Mouse (Mus musculus): ENCODE results near the gene Pvalb. TPM values are rescaled to one million over a fixed set of nuclear protein-coding genes. Genes with fewer than 3 reads are reported as not detected.

Pvalb gene
- polyA plus RNA-seq, 1 experiment from 2014 or later, result not detected

DNA sequence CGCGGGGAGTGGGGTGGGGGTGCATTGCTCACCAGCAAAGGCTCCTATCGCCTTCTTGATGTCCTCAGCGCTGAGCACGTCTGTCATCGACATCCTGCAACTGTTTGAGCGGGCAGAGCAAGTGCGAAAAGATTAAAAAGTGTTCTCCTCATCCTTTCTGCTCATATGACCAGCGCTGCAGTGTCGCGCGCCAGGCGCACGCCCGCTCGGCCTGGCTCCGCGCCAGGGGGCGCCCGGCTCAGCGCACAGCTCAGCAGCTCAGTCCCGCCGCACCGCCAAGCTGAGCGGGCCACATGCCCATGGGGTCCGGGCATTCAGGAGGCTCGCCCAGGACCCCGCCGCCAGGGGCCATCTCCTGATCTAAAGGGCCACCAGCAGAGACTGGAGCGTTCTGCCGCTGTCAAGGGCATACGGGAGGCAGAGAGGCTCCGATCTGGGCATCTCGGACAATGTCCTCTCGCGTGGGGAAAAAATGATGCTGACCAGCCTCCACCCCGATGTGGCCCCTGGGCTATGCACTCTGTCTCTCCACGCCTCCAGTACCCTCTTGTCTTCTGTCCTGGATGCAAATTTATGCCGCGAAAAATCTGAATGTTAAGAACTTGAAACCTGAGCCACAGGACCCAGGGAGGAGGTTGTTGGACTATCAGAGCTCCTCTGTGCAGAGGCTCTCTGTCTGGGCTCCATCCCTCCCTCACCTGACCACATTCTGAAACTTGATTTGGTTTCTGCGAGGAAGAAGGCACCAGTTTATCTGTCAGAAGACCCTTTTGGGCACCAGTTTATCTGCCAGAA lies 1.9 kb downstream of the Pvalb start:
- H3K27ac ChIP-seq (ENCODE audit: low read depth), result no peak overlapping the region
- H3K9ac ChIP-seq, result peak overlapping the region; percentile 17; the same call in 1 of the 2 replicates
- H3K27me3 ChIP-seq (ENCODE audit: insufficient read depth, low read length), result peaks cover 44% of the 10 kb centered on the region
- H3K4me2 ChIP-seq, result peak overlapping the region; percentile 57
- TF ChIP-seq CTCF (IDR thresholded peaks at IDR 0.05; ENCODE audit: low read depth), result no peak
- ATAC-seq (ENCODE audit: insufficient read depth), result peak; percentile 47; the same call in 1 of the 2 replicates
- H3K4me3 ChIP-seq (ENCODE audit: low read depth, low read length), result peak overlapping the region; percentile 20; the same call in 1 of the 2 replicates
- H3K36me3 ChIP-seq (ENCODE audit: insufficient read depth), result no peaks in the 10 kb centered on the region
- H3K9me3 ChIP-seq (ENCODE audit: low read depth, low read length), result no peaks in the 10 kb centered on the region
- 0 out of 2 replicates have a peak, but pooled peaks cover 3% of the 10 kb centered on the region for H3K4me1 ChIP-seq (ENCODE audit: insufficient read depth)
- DNase-seq, result peak; percentile 84
- 2% methylated on average over 40 of the region's 41 CpGs for WGBS

DNA sequence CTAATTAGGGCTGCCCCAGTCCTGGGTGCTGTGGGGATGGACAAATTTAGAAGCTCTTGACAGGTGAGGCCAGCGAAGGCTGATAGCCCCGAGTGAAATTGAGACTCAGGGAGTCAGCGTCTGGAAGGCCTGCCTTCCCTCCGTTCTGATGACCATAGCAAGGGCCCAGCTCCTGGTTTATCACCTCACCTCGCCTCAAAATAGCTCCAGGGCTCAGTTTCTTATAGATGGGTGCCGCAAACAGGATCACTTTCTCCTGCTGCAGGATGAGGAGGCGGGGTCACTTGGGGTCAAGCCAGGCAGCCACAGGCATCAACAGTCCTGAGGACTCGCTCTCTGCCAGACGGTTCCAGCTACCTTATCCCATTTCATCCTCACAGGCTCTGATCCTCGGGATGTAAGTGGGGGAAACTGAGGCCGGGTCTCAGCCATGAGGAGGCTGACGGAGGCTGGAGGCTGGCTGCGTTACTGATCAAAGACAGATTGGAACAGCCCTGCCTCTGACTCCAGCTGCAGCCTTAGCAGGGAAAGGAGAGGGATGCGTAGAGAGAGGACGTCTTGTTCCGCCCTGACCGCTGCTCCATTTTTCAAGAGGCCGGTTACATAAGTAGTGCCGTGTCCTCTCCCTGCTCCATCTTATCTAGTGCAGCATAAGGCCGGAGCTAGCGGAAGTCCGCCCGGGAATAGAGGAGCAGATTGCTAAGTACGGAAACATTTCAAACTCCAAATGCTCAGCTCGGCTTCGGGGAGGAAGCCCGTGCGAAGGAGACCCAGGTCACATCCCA lies 10.9 kb downstream of the Pvalb start:
- no peak overlapping the region for H3K4me2 ChIP-seq
- no peak overlapping the region for H3K9ac ChIP-seq
- no peak for TF ChIP-seq CTCF (IDR thresholded peaks at IDR 0.05; ENCODE audit: low read depth)
- no peaks in the 10 kb centered on the region for H3K9me3 ChIP-seq (ENCODE audit: low read depth, low read length)
- WGBS, result 58% methylated on average over 28 of the region's 28 CpGs
- DNase-seq (no peak), ATAC-seq (ENCODE audit: insufficient read depth) (no peak)
- H3K4me3 ChIP-seq (ENCODE audit: low read depth, low read length), result no peak overlapping the region
- no peaks in the 10 kb centered on the region for H3K4me1 ChIP-seq (ENCODE audit: insufficient read depth)
- H3K27ac ChIP-seq (ENCODE audit: low read depth), result no peak overlapping the region
- H3K36me3 ChIP-seq (ENCODE audit: insufficient read depth), result no peaks in the 10 kb centered on the region
- no peaks in the 10 kb centered on the region for H3K27me3 ChIP-seq (ENCODE audit: insufficient read depth, low read length)

DNA sequence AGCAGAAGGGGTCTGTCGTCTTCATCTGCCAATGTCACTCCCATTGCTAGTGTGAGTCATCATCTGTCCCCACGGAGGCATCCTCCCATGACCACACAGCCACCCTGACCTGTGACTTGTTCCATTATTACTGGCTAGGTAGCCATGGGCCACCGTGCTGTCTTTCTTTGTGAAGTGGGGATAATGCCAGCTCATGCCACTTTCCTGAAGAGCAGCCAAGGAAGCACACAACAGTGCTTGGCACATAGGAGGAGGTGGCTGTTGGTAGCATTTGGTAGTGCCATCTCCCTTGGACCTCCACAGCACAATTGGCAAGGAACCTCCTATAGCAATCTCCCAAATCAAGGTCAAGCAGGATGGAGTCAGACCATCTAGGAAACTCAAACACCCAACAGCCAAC lies 11.9 kb downstream of the Pvalb start:
- WGBS, result 69% methylated on average over 3 of the region's 3 CpGs
- H3K27ac ChIP-seq (ENCODE audit: low read depth), result no peak overlapping the region

DNA sequence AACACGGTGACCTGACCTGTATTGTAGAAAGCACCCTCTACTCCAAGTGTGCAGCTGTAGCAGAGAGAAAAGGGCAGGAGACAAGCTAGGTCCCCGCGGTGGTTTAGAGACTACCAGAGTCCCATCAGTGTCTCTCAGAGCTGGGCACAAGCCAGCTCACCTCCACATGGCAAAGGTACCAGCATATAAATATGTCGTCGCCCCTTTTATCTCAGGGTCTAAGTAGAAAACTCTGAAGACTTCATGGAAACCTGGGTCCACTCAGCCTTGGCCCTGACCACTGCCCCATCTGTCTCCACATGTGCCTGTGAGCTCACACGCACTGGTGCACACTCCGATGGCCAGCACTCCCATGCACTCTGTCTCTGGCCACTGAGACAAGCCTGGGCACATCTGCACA lies 16.6 kb downstream of the Pvalb start:
- H3K4me1 ChIP-seq (ENCODE audit: insufficient read depth), result no peaks in the 10 kb centered on the region
- no peak overlapping the region for H3K4me2 ChIP-seq
- H3K27me3 ChIP-seq (ENCODE audit: insufficient read depth, low read length), result no peaks in the 10 kb centered on the region
- ATAC-seq (ENCODE audit: insufficient read depth) (no peak), DNase-seq (no peak)
- no peaks in the 10 kb centered on the region for H3K36me3 ChIP-seq (ENCODE audit: insufficient read depth)
- 83% methylated on average over 7 of the region's 7 CpGs for WGBS
- H3K4me3 ChIP-seq (ENCODE audit: low read depth, low read length), result no peak overlapping the region
- H3K9me3 ChIP-seq (ENCODE audit: low read depth, low read length), result no peaks in the 10 kb centered on the region
- H3K27ac ChIP-seq (ENCODE audit: low read depth), result no peak overlapping the region
- TF ChIP-seq CTCF (IDR thresholded peaks at IDR 0.05; ENCODE audit: low read depth), result no peak
- no peak overlapping the region for H3K9ac ChIP-seq

More for the DNA sequence above, 11.9 kb downstream of the Pvalb start:
- Histone ChIP-seq H3K9me3 (ENCODE audit: low read depth, low read length) (no peaks in the 10 kb centered on the region), H3K4me1 (ENCODE audit: insufficient read depth) (no peaks in the 10 kb centered on the region), H3K36me3 (ENCODE audit: insufficient read depth) (no peaks in the 10 kb centered on the region), H3K9ac (no peak overlapping the region), H3K27me3 (ENCODE audit: insufficient read depth, low read length) (no peaks in the 10 kb centered on the region), H3K4me2 (no peak overlapping the region), H3K4me3 (ENCODE audit: low read depth, low read length) (no peak overlapping the region)
- ATAC-seq (ENCODE audit: insufficient read depth), result no peak
- DNase-seq, result no peak
- TF ChIP-seq CTCF (IDR thresholded peaks at IDR 0.05; ENCODE audit: low read depth), result no peak

DNA sequence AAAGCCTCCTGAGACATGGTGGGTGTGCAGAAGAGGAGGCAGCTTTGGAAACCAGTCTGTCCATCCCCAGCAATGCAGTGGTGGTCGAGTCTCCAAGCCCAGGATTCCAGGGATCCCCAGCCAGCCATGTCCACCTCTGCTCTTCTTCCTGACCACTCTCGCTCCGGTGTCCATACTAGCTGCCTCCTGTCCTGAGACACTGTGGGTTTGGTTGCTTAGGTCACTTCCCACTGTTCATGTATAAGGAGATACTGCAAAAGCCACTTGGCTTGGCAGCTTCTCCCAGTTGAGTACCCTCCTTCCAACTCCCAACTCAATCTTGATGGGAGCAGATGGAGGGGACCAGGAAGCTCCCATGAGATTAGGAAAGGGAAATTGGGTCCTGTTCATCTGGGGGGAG lies 17.7 kb downstream of the Pvalb start:
- no peaks in the 10 kb centered on the region for H3K4me1 ChIP-seq (ENCODE audit: insufficient read depth)
- H3K27ac ChIP-seq (ENCODE audit: low read depth), result no peak overlapping the region
- ATAC-seq (ENCODE audit: insufficient read depth) (no peak), DNase-seq (no peak)
- H3K9ac ChIP-seq, result no peak overlapping the region
- H3K9me3 ChIP-seq (ENCODE audit: low read depth, low read length), result no peaks in the 10 kb centered on the region
- no peak for TF ChIP-seq CTCF (IDR thresholded peaks at IDR 0.05; ENCODE audit: low read depth)
- no peaks in the 10 kb centered on the region for H3K36me3 ChIP-seq (ENCODE audit: insufficient read depth)
- no peaks in the 10 kb centered on the region for H3K27me3 ChIP-seq (ENCODE audit: insufficient read depth, low read length)
- WGBS, result 81% methylated on average over 3 of the region's 3 CpGs
- H3K4me3 ChIP-seq (ENCODE audit: low read depth, low read length), result no peak overlapping the region
- no peak overlapping the region for H3K4me2 ChIP-seq

DNA sequence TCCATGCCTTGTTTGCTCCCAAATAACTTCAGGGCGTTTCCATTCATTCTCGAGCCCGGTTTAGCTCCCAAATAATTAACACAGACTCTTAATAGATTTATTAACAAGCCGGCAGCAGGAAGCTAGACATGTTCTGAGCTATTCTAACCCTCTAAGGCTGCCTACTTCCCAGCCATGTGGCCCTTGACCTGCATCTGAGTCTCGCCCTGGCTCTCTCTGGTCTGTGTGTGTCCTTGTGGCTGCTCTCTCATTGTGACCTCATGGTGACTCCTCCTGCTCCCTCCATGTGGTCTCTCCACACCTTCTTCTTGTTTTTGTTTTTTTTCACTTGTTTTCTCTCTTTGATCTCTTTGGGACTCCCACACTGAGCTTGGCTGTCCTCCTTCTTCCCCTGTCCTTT lies 19.3 kb downstream of the Pvalb start:
- DNase-seq (no peak), ATAC-seq (ENCODE audit: insufficient read depth) (no peak)
- H3K9ac ChIP-seq, result no peak overlapping the region
- no peak overlapping the region for H3K27ac ChIP-seq (ENCODE audit: low read depth)
- WGBS, result 53% methylated on average over 5 of the region's 5 CpGs
- no peaks in the 10 kb centered on the region for H3K4me1 ChIP-seq (ENCODE audit: insufficient read depth)
- no peak for TF ChIP-seq CTCF (IDR thresholded peaks at IDR 0.05; ENCODE audit: low read depth)
- no peaks in the 10 kb centered on the region for H3K27me3 ChIP-seq (ENCODE audit: insufficient read depth, low read length)
- no peaks in the 10 kb centered on the region for H3K9me3 ChIP-seq (ENCODE audit: low read depth, low read length)
- no peak overlapping the region for H3K4me3 ChIP-seq (ENCODE audit: low read depth, low read length)
- H3K36me3 ChIP-seq (ENCODE audit: insufficient read depth), result no peaks in the 10 kb centered on the region
- H3K4me2 ChIP-seq, result no peak overlapping the region

DNA sequence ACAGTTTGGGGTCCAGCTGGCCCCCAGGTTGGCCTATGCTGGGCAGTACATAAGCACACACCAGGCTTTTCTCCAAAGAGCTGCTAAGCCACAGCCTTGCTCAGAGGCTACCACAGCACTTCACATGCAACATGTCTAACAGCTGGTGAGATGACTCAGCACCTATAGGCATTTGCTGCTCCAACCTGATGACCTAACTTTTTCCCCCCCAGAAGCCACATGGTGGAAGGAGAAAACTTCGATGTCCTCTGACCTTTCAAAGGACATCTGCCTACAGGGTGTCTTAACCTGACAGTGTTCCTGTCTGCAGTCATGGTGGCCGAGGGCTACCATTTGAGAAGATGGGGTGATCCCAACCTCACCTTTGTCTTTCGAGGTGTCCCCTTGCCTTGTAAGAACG lies 20.6 kb downstream of the Pvalb start:
- Histone ChIP-seq H3K27me3 (ENCODE audit: insufficient read depth, low read length) (no peaks in the 10 kb centered on the region), H3K4me1 (ENCODE audit: insufficient read depth) (no peaks in the 10 kb centered on the region), H3K9me3 (ENCODE audit: low read depth, low read length) (no peaks in the 10 kb centered on the region), H3K27ac (ENCODE audit: low read depth) (no peak overlapping the region), H3K36me3 (ENCODE audit: insufficient read depth) (no peaks in the 10 kb centered on the region), H3K4me3 (ENCODE audit: low read depth, low read length) (no peak overlapping the region), H3K9ac (no peak overlapping the region), H3K4me2 (no peak overlapping the region)
- no peak for ATAC-seq (ENCODE audit: insufficient read depth)
- DNase-seq, result no peak
- 77% methylated on average over 4 of the region's 4 CpGs for WGBS
- no peak for TF ChIP-seq CTCF (IDR thresholded peaks at IDR 0.05; ENCODE audit: low read depth)
